Mouse (Mus musculus): ENCODE results near the gene Tfb2m.

GRCm38 (mm10) chr1:179585646-179586045 lies 39.6 kb upstream of the Tfb2m start:
- no peak for TF ChIP-seq EP300 (IDR thresholded peaks at IDR 0.05; ENCODE audit: low read length)
- TF ChIP-seq UBTF (IDR thresholded peaks at IDR 0.05; ENCODE audit: low read depth, low read length): no peak
- TF ChIP-seq CTCF (conservative IDR thresholded peaks at IDR 0.05 in 1 of 2, IDR thresholded peaks at IDR 0.05 in 1 of 2; ENCODE audit: low read depth in 2 of 2, low read length in 2 of 2): no peak

All from CH12.LX (cell line).